Mouse (Mus musculus) layer of hippocampus, postnatal 25 days (tissue): Measurements from ENCODE around the gene Neu2. TPM values are rescaled to one million over a fixed set of nuclear protein-coding genes. Genes with fewer than 3 reads are reported as not detected.

ENCODE experiments used
- DNase-seq, 2 experiments: peaks; one replicate each; pipeline ENCODE4 v3.0.0; 2022; ENCODE audit warnings: mixed read lengths in 2 of 2, low spot score in 1 of 2; ENCODE audit errors: extremely low spot score in 1 of 2
- total RNA-seq, 2 experiments: library from RNA; stranded (reverse); gene quantifications; 2 replicates each; pipeline ENCODE4 v1.2.3; 2021

Gene Neu2
- total RNA-seq, 2 experiments from 2014 or later: 0.71 to 0.80 TPM

GRCm38 (mm10) chr1:87534118-87534517, 24.4 kb downstream of the Neu2 start:
- DNase-seq: no peak

DNA sequence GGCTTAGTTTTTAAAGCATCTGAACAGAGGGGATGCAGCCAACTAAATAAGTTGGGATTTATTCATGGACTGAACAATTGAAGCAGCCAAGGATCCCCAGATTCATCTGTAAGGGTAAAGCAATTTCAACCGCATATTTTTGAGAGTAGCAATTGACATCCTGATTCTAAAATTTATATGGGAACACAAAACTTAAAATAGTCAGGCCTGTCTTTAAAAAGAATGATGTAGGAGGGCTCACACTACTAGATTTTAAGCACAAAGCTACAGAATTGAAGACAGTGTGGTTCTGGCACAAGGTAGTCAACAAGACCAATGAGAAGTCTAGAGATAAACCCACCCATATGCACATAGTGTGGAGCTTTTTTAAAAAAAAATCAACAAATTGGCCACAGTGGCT, 27.3 kb downstream of the Neu2 start:
- DNase-seq: no peak

- DNase-seq: peak in 1 of 2 experiments; percentile 23
These were observed 31.9 kb downstream of the Neu2 start for GRCm38 (mm10) chr1:87541614-87542013.

- DNase-seq: no peak
These were observed 41.3 kb downstream of the Neu2 start for GRCm38 (mm10) chr1:87551008-87551407.

DNA sequence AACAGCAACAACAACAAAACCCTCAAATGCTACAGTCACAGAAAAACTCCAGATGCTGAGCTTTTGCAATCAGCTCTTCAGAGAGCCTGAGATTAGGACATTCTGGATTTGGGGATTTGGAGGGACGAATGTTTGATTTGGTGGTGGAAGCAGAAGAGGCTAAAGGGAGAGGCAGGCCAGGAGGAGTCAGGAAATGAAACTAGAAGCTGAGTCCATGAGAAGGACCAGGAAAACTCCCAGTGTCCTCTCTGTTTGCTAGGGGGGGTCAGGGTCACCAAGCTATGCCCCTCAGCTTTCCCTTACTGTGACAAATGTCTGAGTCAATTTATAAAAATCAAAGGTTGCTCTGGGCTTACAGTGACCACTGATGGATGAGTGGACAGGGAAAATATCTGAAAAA, 43.9 kb downstream of the Neu2 start:
- DNase-seq: no peak

GRCm38 (mm10) chr1:87562967-87563366, 53.3 kb downstream of the Neu2 start:
- no peak for DNase-seq

DNA sequence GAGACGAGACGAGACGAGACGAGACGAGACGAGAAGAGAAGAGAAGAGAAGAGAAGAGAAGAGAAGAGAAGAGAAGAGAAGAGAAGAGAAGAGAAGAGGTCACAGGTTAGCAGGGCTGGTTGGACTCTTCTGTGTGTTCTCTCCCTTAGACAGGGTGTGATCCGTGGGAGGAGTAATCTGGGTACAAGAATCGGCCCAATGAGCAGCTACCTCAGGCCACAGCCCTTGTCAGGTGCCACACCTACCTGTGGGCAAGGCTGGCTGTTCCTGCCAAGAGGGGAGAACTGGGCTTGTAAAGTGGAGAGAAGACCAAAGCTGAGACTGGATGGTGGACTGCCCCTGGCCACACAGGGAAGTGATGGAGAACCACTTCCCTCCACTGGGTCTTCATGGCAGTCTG, 56.1 kb downstream of the Neu2 start:
- DNase-seq: no peak

GRCm38 (mm10) chr1:87568398-87568797, 58.7 kb downstream of the Neu2 start:
- peak in 1 of 2 experiments; percentile 27 for DNase-seq

DNA sequence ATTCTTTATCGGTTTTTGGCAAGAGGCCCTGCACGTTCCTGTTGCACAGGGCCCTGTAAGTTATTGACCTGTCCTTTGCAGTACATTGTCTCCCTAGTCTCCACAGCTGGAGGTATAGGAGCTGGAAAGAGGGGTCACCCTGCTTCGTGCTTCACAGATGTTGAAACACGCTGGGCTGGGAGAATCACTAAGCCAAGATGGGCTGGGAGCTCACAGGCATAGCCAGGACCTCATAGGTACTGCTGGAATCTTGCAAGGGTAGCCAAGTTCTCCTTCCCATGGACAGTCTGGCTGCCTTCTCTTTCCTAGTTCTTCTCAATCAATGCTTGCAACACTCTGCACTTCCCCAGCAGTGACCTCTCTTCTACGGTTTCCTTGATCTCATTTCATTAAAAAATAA, 63.6 kb downstream of the Neu2 start:
- no peak for DNase-seq

DNA sequence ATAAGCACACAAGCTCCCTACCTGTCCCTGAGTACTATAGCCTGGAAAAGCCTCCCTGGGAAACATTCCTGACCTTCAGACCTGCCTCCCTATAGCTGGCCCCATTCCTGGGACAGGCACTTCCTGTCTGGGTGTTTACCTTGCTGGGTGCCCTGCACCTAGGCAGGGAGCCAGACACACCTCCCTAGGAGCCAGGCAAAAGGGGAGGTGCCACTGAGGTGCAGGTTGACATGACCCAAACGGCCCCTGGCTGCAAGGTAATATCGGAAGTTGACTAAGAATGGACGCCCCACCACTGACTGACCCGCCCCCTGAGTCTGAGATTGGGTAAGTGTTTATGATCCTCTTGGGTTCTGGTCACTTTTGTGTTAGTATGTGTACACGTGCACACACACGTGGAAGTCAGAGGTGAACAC, 64.1 kb downstream of the Neu2 start, which contains the start of gene Ngef:
Gene Ngef, minus strand, starts transcription at position 71 of the 416 bp plus-strand sequence.
- no peak for DNase-seq

GRCm38 (mm10) chr1:87574353-87574752, 64.7 kb downstream of the Neu2 start:
- peak in 1 of 2 experiments; percentile 11 for DNase-seq

- DNase-seq: peak in 1 of 2 experiments; percentile 15
These were observed 65.1 kb downstream of the Neu2 start for GRCm38 (mm10) chr1:87574785-87575184.

GRCm38 (mm10) chr1:87578965-87579364, 69.3 kb downstream of the Neu2 start:
- DNase-seq: no peak

GRCm38 (mm10) chr1:87580824-87581223, 71.1 kb downstream of the Neu2 start:
- no peak for DNase-seq

GRCm38 (mm10) chr1:87589162-87589561, 79.5 kb downstream of the Neu2 start:
- DNase-seq: no peak

- DNase-seq: no peak
These were observed 80.3 kb downstream of the Neu2 start for GRCm38 (mm10) chr1:87589980-87590379.

GRCm38 (mm10) chr1:87594261-87594660, 84.6 kb downstream of the Neu2 start:
- no peak for DNase-seq

DNA sequence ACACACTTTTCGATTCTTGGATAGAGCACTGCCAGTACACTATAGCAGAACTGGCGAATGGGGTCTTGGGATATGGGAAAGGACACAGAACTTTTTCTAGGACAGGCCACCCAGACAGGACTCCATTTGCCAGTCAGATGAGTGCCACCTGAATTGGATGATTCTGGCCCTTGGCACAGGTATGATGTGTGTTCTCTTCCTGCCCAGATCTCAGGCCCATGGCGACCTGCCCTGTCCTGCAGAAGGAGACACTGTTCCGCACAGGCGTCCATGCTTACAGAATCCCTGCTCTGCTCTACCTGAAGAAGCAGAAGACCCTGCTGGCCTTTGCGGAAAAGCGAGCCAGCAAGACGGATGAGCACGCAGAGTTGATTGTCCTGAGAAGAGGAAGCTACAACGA, 85.0 kb downstream of the Neu2 start:
- DNase-seq: no peak

- no peak for DNase-seq
These were observed 90.8 kb downstream of the Neu2 start for GRCm38 (mm10) chr1:87600533-87600932.

GRCm38 (mm10) chr1:87601801-87602200, 92.1 kb downstream of the Neu2 start:
- no peak for DNase-seq

DNA sequence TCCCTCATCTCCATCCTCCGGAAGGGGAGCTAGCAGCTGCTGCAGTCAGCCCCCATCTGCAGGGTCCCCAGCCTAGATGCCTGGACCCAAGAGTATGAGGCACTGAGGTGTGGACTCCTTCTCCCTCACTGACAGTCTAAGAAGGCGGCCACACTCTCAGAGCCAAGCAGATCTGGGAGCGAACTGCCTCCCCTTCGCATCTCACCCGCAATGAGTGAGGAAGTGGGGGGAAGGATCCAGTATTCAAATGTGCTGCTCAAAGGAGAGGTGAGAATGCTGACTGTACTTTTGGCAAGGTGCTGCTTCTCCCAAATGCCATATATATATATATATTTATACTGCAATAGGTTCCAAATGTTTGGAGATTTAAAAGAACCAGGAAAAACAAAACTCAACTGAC, 93.7 kb downstream of the Neu2 start:
- DNase-seq: no peak

DNA sequence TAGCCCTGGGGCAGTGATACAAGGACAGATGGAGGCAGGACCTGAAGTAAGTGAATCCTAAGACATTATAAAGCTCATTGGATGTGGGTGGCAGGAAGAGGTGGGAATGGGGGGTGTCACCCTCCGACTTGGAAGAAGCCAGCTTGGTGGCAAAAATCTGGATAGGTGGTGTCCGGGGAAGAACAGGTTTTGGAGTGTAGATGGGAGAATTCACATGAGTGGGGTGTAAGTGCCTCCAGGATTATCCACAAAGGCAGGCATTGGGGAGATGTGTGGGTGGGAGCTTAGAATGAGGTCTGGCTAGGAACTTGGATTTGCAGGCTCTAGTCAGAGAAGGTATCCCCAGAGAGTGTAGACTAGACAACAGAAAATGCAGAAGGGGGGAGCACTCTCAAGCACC, 95.6 kb downstream of the Neu2 start:
- no peak for DNase-seq
